Mouse (Mus musculus): ENCODE measurements around the gene Gse1. TPM values are rescaled to one million over a fixed set of nuclear protein-coding genes. Genes with fewer than 3 reads are reported as not detected.

Gse1 gene
- polyA plus RNA-seq, 1 experiment from 2014 or later = 6.7 TPM

- 50% methylated on average over 9 of the region's 9 CpGs for WGBS
- H3K27ac ChIP-seq (ENCODE audit: low read length) = no peak overlapping the region
- H3K4me1 ChIP-seq (ENCODE audit: insufficient read depth, low read length) = peaks cover 36% of the 10 kb centered on the region
- H3K4me3 ChIP-seq (ENCODE audit: low read length) = no peak overlapping the region
- ATAC-seq (ENCODE audit: low FRiP score, low TSS enrichment) = no peak
- H3K9me3 ChIP-seq (ENCODE audit: low read length) = no peaks in the 10 kb centered on the region
- peak overlapping the region; percentile 29; the same call in 1 of the 2 replicates for H3K9ac ChIP-seq (replicated peaks; ENCODE audit: low read length)
- H3K36me3 ChIP-seq (ENCODE audit: insufficient read depth, low read length) = no peaks in the 10 kb centered on the region
- peaks cover 6% of the 10 kb centered on the region; the same call in 1 of the 2 replicates for H3K27me3 ChIP-seq (ENCODE audit: insufficient read depth, low read length)
- H3K4me2 ChIP-seq (replicated peaks; ENCODE audit: low read depth, low read length) = no peak overlapping the region
These were observed 75.8 kb downstream of the Gse1 start for GRCm38 (mm10) chr8:120304097-120304496.

DNA sequence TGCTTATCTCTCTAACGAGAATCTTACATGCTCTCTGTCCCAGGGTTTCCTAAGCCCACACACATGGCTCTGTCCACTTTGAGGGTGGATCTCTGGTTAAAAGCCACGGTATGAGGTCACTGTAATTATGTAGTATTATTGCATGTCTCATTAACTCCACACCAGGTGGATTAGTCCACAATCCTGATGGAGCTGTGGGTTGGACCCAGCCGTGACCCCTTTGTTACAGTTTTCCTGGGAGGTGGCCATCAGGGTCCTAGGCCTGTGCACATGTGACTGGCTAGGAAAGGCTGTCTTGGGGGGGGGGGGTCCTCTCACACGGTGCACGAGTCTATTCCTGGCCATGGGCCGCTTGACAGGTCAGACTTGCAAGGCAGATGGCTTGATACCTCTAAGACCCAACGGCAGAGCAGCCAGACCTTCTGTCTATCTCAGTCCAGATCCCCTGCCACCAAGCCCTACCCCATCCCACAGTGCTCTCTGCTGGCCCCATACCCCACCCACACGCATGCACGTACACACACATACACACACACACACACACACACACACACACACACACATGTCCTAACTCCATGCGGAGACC lies 77.6 kb downstream of the Gse1 start:
- Histone ChIP-seq H3K4me1 (ENCODE audit: insufficient read depth, low read length) (peaks cover 32% of the 10 kb centered on the region), H3K27ac (ENCODE audit: low read length) (no peak overlapping the region), H3K9ac (replicated peaks; ENCODE audit: low read length) (no peak overlapping the region), H3K36me3 (ENCODE audit: insufficient read depth, low read length) (no peaks in the 10 kb centered on the region), H3K9me3 (ENCODE audit: low read length) (no peaks in the 10 kb centered on the region), H3K4me2 (replicated peaks; ENCODE audit: low read depth, low read length) (no peak overlapping the region), H3K4me3 (ENCODE audit: low read length) (no peak overlapping the region), H3K27me3 (ENCODE audit: insufficient read depth, low read length) (peaks cover 6% of the 10 kb centered on the region; the same call in 1 of the 2 replicates)
- no peak for ATAC-seq (ENCODE audit: low FRiP score, low TSS enrichment)
- WGBS = 72% methylated on average over 10 of the region's 10 CpGs

- H3K27me3 ChIP-seq (ENCODE audit: insufficient read depth, low read length) = peaks cover 6% of the 10 kb centered on the region; the same call in 1 of the 2 replicates
- H3K36me3 ChIP-seq (ENCODE audit: insufficient read depth, low read length) = no peaks in the 10 kb centered on the region
- H3K4me3 ChIP-seq (ENCODE audit: low read length) = no peak overlapping the region
- peaks cover 30% of the 10 kb centered on the region for H3K4me1 ChIP-seq (ENCODE audit: insufficient read depth, low read length)
- no peak overlapping the region; the same call in 1 of the 2 replicates for H3K4me2 ChIP-seq (replicated peaks; ENCODE audit: low read depth, low read length)
- H3K9ac ChIP-seq (replicated peaks; ENCODE audit: low read length) = peak overlapping the region; percentile 38; the same call in 1 of the 2 replicates
- H3K27ac ChIP-seq (ENCODE audit: low read length) = no peak overlapping the region
- WGBS = 19% methylated on average over 16 of the region's 16 CpGs
- H3K9me3 ChIP-seq (ENCODE audit: low read length) = no peaks in the 10 kb centered on the region
- no peak for ATAC-seq (ENCODE audit: low FRiP score, low TSS enrichment)
These were observed 78.8 kb downstream of the Gse1 start for GRCm38 (mm10) chr8:120307103-120307502.

DNA sequence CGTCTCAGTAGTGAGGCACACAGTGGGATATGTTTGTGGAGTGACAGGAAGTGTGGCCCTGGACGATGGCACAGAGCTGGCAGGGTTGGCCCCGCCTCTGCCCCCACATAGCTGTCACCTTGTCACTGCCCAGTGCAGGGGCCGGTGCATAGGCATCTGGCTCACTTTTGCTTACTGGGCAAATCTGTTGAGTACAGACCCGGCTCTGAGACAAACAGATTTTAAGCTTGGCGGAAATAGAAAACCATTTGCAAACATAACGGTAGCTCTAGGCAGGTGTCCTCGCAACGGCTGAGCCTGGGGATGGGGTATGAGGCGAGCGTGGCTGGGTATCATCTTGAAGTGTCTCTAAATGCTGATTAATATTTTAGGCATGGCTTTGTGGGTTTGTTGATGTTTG lies 79.3 kb downstream of the Gse1 start:
- WGBS = 56% methylated on average over 11 of the region's 11 CpGs
- no peak overlapping the region for H3K9ac ChIP-seq (replicated peaks; ENCODE audit: low read length)
- ATAC-seq (ENCODE audit: low FRiP score, low TSS enrichment) = no peak
- peaks cover 30% of the 10 kb centered on the region for H3K4me1 ChIP-seq (ENCODE audit: insufficient read depth, low read length)
- no peak overlapping the region for H3K4me3 ChIP-seq (ENCODE audit: low read length)
- H3K4me2 ChIP-seq (replicated peaks; ENCODE audit: low read depth, low read length) = no peak overlapping the region; the same call in 1 of the 2 replicates
- H3K9me3 ChIP-seq (ENCODE audit: low read length) = no peaks in the 10 kb centered on the region
- H3K36me3 ChIP-seq (ENCODE audit: insufficient read depth, low read length) = no peaks in the 10 kb centered on the region
- no peak overlapping the region for H3K27ac ChIP-seq (ENCODE audit: low read length)
- H3K27me3 ChIP-seq (ENCODE audit: insufficient read depth, low read length) = peaks cover 6% of the 10 kb centered on the region; the same call in 1 of the 2 replicates

GRCm38 (mm10) chr8:120308131-120308530 lies 79.9 kb downstream of the Gse1 start:
- H3K27ac ChIP-seq (ENCODE audit: low read length) = no peak overlapping the region
- H3K27me3 ChIP-seq (ENCODE audit: insufficient read depth, low read length) = peaks cover 6% of the 10 kb centered on the region; the same call in 1 of the 2 replicates
- H3K4me1 ChIP-seq (ENCODE audit: insufficient read depth, low read length) = peaks cover 30% of the 10 kb centered on the region
- H3K9me3 ChIP-seq (ENCODE audit: low read length) = no peaks in the 10 kb centered on the region
- no peaks in the 10 kb centered on the region for H3K36me3 ChIP-seq (ENCODE audit: insufficient read depth, low read length)
- H3K9ac ChIP-seq (replicated peaks; ENCODE audit: low read length) = no peak overlapping the region
- H3K4me3 ChIP-seq (ENCODE audit: low read length) = no peak overlapping the region
- no peak for ATAC-seq (ENCODE audit: low FRiP score, low TSS enrichment)
- no peak overlapping the region for H3K4me2 ChIP-seq (replicated peaks; ENCODE audit: low read depth, low read length)
- WGBS = 53% methylated on average over 8 of the region's 8 CpGs

GRCm38 (mm10) chr8:120308553-120308952 lies 80.3 kb downstream of the Gse1 start:
- WGBS = 47% methylated on average over 9 of the region's 9 CpGs
- H3K27me3 ChIP-seq (ENCODE audit: insufficient read depth, low read length) = peaks cover 6% of the 10 kb centered on the region; the same call in 1 of the 2 replicates
- ATAC-seq (ENCODE audit: low FRiP score, low TSS enrichment) = no peak
- no peaks in the 10 kb centered on the region for H3K9me3 ChIP-seq (ENCODE audit: low read length)
- no peak overlapping the region for H3K9ac ChIP-seq (replicated peaks; ENCODE audit: low read length)
- H3K4me1 ChIP-seq (ENCODE audit: insufficient read depth, low read length) = peaks cover 30% of the 10 kb centered on the region
- no peak overlapping the region for H3K4me3 ChIP-seq (ENCODE audit: low read length)
- H3K4me2 ChIP-seq (replicated peaks; ENCODE audit: low read depth, low read length) = no peak overlapping the region
- H3K36me3 ChIP-seq (ENCODE audit: insufficient read depth, low read length) = no peaks in the 10 kb centered on the region
- no peak overlapping the region for H3K27ac ChIP-seq (ENCODE audit: low read length)

DNA sequence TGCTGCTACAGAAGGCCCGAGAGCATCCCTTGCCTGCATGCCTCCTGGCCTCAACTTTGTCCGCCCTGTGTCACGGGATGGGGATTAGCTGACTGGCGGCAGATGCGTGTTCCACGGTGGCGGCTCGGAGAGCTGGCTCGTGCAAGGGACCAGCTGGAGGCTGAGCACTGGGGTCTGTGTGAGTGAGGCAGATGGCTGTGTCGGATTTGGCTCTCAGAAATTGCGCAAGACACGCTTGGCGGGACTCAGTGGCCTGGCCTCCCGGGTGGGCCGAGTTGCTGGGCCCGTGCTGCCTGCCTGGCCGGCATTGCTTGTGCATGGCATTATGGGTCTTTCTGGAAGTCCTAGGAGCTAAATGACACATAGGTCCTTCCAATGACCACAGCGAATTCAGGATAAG lies 81.1 kb downstream of the Gse1 start:
- ATAC-seq (ENCODE audit: low FRiP score, low TSS enrichment) = no peak
- Histone ChIP-seq H3K4me1 (ENCODE audit: insufficient read depth, low read length) (peaks cover 24% of the 10 kb centered on the region), H3K36me3 (ENCODE audit: insufficient read depth, low read length) (no peaks in the 10 kb centered on the region), H3K27me3 (ENCODE audit: insufficient read depth, low read length) (peaks cover 6% of the 10 kb centered on the region; the same call in 1 of the 2 replicates), H3K27ac (ENCODE audit: low read length) (no peak overlapping the region), H3K4me2 (replicated peaks; ENCODE audit: low read depth, low read length) (no peak overlapping the region), H3K9ac (replicated peaks; ENCODE audit: low read length) (no peak overlapping the region), H3K4me3 (ENCODE audit: low read length) (no peak overlapping the region), H3K9me3 (ENCODE audit: low read length) (no peaks in the 10 kb centered on the region)
- WGBS = 74% methylated on average over 18 of the region's 18 CpGs

DNA sequence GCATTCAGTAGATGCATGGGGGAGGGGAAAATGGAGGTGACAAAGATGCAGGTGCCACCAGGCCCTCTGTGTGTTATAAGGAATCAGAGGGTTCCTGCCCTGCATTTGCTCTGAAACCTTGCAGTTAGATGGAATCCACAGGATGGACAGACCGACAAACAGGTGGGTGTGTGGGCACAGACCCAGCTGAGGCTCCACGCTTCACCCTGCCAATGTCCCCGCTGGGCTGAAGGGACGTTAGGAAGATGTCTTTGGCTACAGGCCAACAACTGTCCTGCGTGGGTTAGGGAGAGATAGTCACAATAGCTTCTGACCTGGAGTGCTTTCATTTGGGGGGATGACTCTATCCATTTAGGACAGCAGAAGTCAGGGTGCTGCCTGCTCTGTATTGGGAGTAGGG lies 81.8 kb downstream of the Gse1 start:
- no peaks in the 10 kb centered on the region for H3K36me3 ChIP-seq (ENCODE audit: insufficient read depth, low read length)
- WGBS = 68% methylated on average over 5 of the region's 5 CpGs
- no peak overlapping the region for H3K9ac ChIP-seq (replicated peaks; ENCODE audit: low read length)
- no peak for ATAC-seq (ENCODE audit: low FRiP score, low TSS enrichment)
- H3K27ac ChIP-seq (ENCODE audit: low read length) = no peak overlapping the region
- H3K27me3 ChIP-seq (ENCODE audit: insufficient read depth, low read length) = peaks cover 6% of the 10 kb centered on the region; the same call in 1 of the 2 replicates
- H3K4me3 ChIP-seq (ENCODE audit: low read length) = no peak overlapping the region
- H3K4me1 ChIP-seq (ENCODE audit: insufficient read depth, low read length) = peaks cover 23% of the 10 kb centered on the region
- no peaks in the 10 kb centered on the region for H3K9me3 ChIP-seq (ENCODE audit: low read length)
- no peak overlapping the region for H3K4me2 ChIP-seq (replicated peaks; ENCODE audit: low read depth, low read length)

GRCm38 (mm10) chr8:120312452-120312851 lies 84.2 kb downstream of the Gse1 start:
- Histone ChIP-seq H3K36me3 (ENCODE audit: insufficient read depth, low read length) (no peaks in the 10 kb centered on the region), H3K4me2 (replicated peaks; ENCODE audit: low read depth, low read length) (no peak overlapping the region), H3K4me1 (ENCODE audit: insufficient read depth, low read length) (peaks cover 16% of the 10 kb centered on the region), H3K9me3 (ENCODE audit: low read length) (no peaks in the 10 kb centered on the region), H3K4me3 (ENCODE audit: low read length) (no peak overlapping the region), H3K27ac (ENCODE audit: low read length) (no peak overlapping the region), H3K9ac (replicated peaks; ENCODE audit: low read length) (no peak overlapping the region), H3K27me3 (ENCODE audit: insufficient read depth, low read length) (peaks cover 2% of the 10 kb centered on the region; the same call in 1 of the 2 replicates)
- WGBS = 75% methylated on average over 4 of the region's 4 CpGs
- no peak for ATAC-seq (ENCODE audit: low FRiP score, low TSS enrichment)

GRCm38 (mm10) chr8:120313674-120314073 lies 85.4 kb downstream of the Gse1 start:
- Histone ChIP-seq H3K9ac (replicated peaks; ENCODE audit: low read length) (no peak overlapping the region), H3K4me3 (ENCODE audit: low read length) (no peak overlapping the region), H3K36me3 (ENCODE audit: insufficient read depth, low read length) (no peaks in the 10 kb centered on the region), H3K27ac (ENCODE audit: low read length) (no peak overlapping the region), H3K4me2 (replicated peaks; ENCODE audit: low read depth, low read length) (no peak overlapping the region), H3K27me3 (ENCODE audit: insufficient read depth, low read length) (no peaks in the 10 kb centered on the region), H3K9me3 (ENCODE audit: low read length) (no peaks in the 10 kb centered on the region), H3K4me1 (ENCODE audit: insufficient read depth, low read length) (peaks cover 6% of the 10 kb centered on the region)
- WGBS = 68% methylated on average over 3 of the region's 3 CpGs
- ATAC-seq (ENCODE audit: low FRiP score, low TSS enrichment) = no peak
